Mouse (Mus musculus) embryo, embryonic 9.5 days (tissue): ENCODE data around the gene Cnpy2.
"Not testable (repeated sequence)": the region's sequence is repeated elsewhere in the genome, so short reads cannot be mapped to it uniquely, and the experiment has no call there.

Experiments
- DNase-seq: peaks from one replicate; pipeline ENCODE4 v3.0.0-alpha.2; 2017; ENCODE audit errors: extremely low spot score

Cnpy2 gene

DNA sequence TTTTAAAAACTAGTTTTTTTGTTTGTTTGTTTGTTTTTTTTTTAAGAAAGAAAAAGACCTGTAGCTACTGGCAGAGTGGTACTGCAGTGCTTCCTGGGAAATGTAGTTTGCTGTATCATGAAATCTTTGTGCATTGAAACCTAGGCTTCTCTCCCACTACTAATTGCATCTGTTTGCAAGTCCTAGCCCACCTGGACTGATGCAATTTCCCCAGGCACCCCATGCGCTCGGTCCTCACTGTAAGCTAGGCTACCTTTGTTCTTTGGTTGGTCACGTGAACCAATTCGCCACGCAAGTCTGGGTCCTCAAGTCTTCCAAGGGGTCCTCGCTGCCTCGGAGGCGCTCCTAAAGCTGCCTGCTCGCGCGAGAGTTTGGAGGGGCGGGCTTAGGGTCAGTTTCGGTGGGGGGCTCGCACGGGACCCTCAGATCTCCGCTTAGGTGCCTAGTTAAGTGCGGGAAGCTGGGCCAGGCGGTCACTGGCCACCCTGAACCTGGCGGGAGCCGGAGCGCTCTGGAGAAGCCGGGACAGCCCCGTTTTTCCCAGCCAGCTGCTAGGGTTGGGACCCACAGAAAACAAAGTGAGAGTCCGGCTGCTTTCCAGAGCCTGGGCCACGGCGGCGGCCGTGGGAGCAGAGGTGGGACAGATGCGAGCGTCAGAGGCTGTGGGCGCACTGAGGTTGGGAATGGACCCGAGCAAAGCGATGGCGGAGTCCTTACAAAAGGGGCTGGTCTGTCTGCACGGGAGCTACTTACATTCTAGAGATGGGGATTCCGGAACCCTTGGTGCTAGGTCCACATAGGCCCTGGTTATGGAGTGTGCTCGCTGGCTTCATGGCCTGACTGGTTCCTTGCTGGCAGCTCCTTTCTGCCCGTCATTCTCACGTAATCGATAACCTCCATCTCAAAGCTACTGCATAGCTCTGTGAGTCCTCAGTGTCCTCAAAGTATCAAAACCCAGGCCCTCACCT, at the start of gene Cnpy2:
Cnpy2 (plus strand) TSS at position 319 of the 968 bp plus-strand sequence.
- peak; percentile 97 for DNase-seq

DNA sequence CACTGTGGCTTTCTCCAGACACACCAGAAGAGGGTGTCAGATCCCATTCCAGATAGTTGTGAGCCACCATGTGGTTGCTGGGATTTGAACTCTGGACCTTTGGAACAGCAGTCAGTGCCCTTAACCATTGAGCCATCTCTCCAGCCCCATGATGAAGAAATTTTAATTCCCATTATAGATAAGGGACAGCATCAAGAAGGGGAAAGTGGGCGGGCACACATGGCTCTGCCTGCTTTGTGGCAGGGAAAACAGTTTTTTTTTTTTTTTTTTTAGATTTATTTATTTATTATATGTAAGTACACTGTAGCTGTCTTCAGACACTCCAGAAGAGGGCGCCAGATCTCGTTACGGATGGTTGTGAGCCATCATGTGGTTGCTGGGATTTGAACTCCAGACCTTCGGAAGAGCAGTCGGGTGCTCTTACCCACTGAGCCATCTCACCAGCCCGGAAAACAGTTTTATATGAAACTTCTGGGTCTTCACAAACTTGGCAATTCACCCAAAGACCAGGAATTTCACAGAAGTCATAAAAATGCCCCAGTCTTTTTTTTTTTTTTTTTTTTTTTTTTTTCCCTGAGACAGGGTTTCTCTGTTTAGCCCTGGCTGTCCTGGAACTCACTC, 49.3 kb upstream of the Cnpy2 start:
- DNase-seq = not testable (repeated sequence)

GRCm38 (mm10) chr10:128275374-128275773, 46.9 kb upstream of the Cnpy2 start:
- DNase-seq = not testable (repeated sequence)

- DNase-seq = no peak
Measured at GRCm38 (mm10) chr10:128278158-128278557, 44.1 kb upstream of the Cnpy2 start.

DNA sequence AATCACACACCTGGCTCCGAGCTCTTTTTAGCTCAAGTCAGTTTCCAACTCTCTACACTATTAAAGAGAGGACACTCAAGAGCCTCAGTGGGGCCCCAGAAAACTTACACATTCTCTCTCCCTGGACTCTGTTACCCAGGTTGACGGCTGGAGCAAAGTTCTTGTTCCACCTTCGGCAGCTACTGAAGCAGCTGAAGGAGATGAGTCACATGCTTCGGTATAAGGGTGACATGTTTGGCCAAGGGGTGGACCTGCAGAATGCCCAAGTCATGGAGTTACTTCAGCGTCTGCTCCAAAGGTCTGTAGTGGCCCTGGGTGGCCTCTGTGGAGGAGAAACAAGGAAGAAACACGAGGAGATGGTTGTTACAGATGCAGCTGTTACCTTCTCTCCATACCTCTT, 41.3 kb upstream of the Cnpy2 start:
- DNase-seq = no peak

DNA sequence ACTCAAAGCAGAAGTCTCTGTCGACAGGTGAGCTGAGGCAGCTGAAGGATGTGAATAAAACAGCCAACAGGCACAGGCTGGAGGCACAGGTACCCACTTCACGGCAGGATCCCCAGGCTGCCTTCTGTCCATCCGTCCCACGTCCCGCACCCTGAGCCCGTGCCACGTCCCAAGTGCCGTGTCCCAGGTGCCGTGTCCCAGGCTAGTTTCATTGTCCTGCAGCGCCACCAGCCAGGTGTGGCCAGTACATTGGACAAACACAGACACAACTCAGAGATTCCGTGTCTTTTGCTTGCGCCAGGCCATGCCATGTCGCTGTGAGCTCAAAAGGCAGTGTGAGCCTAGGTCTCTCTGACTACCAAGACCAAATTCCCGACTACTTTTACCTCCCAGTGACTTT, 40.6 kb upstream of the Cnpy2 start:
- no peak for DNase-seq

- no peak for DNase-seq
Measured at GRCm38 (mm10) chr10:128282886-128283450, 39.3 kb upstream of the Cnpy2 start.

GRCm38 (mm10) chr10:128283604-128284579, 38.4 kb upstream of the Cnpy2 start:
- DNase-seq = peak; percentile 73

DNA sequence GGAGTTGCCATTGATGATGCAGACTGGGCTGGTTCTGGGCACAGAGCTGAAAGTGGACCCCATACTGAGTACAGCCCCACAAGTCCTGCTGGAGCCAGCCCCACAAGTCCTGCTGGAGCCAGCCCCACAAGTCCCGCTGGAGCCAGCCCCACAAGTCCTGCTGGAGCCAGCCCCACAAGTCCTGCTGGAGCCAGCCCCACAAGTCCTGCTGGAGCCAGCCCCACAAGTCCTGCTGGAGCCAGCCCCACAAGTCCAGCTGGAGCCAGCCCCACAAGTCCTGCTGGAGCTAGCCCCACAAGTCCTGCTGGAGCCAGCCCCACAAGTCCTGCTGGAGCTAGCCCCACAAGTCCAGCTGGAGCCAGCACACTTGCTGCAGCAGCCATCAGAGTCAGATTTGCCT, 31.7 kb upstream of the Cnpy2 start:
- DNase-seq = not testable (repeated sequence)

- DNase-seq = no peak
Measured at GRCm38 (mm10) chr10:128296370-128297090, 25.7 kb upstream of the Cnpy2 start.

- no peak for DNase-seq
Measured at GRCm38 (mm10) chr10:128297221-128297620, 25.0 kb upstream of the Cnpy2 start.

DNA sequence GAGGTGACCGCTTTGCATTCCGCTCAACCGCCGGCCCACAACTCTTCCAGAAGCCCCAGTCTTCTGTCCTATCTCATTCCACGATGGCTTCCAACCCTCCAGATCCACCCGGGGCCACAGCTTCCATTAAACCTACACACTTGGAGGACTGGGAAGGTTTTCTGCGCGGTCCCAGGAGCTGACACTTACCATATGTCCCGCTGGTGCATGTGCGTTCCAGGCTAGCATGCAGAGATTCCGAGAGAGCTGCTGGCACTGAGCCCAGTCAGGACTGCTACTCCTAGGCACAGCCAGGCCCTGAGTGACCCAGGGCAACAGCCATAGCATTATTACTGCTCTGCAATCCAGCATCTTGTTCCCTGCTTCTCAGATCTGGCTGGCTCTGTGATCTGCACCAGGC, 24.6 kb upstream of the Cnpy2 start:
- DNase-seq = no peak

GRCm38 (mm10) chr10:128298243-128298642, 24.0 kb upstream of the Cnpy2 start:
- DNase-seq = no peak

- DNase-seq = no peak
Measured at GRCm38 (mm10) chr10:128298702-128299171, 23.5 kb upstream of the Cnpy2 start, which contains the start of gene Il23a. Gene Il23a (minus strand): TSS chr10:128298752.

GRCm38 (mm10) chr10:128302357-128302756, 19.9 kb upstream of the Cnpy2 start:
- DNase-seq = no peak

- no peak for DNase-seq
Measured at GRCm38 (mm10) chr10:128302785-128303125, 19.5 kb upstream of the Cnpy2 start.

DNA sequence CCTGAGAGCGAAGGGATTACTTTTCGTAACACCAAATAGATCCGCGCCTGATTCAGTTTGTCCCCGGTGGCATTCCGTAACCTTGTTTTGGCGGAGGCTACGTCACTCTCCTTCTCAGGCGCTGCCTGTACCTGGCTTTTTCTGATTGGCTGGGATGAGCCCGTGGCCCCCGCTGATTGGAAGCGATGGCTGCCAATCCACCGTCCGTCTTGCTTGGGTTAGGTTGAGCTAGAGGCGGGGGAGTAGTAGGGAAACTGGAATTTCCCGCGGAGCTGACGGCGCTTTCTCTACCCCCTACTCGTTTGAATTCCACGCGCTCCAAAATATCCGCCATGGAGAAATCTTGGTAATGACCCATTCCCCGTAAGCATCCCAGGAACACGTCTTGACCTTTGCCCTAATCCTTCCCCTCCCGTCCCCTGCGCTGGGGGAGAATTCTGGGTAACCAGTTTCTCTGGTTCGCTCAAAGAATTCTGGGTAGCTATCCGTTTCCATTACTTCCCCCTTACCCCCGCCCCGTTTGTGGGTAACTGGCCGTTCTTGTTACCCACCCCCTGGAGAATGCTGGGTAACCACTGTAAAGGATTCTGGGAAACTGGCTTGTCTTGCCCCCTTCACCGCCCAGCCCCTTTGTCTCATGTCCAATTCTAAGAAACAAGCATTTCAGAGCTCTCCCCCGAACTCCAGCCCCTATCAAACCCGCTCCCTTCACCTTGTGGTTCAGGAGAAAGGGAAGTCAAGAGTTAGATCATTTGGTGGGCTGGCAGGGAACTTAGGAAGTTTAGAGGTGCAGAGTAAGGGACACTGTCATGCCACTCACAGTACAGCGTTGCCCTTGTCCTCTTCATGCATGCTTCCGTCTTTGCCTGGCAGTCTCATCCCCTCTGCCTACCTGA, 18.9 kb upstream of the Cnpy2 start, which contains the start of gene Pan2:
Pan2 (plus strand) TSS at position 210 of the 896 bp plus-strand sequence.
- DNase-seq = peak; percentile 100

- no peak for DNase-seq
Measured at GRCm38 (mm10) chr10:128309654-128310053, 12.6 kb upstream of the Cnpy2 start.

GRCm38 (mm10) chr10:128310177-128310576, 12.1 kb upstream of the Cnpy2 start:
- DNase-seq = no peak
